Mouse (Mus musculus): Measurements from ENCODE around the gene Gm27027. TPM values are rescaled to one million over a fixed set of nuclear protein-coding genes. Genes with fewer than 3 reads are reported as not detected.

Gene Gm27027
- polyA plus RNA-seq, 1 experiment from 2014 or later = not detected

DNA sequence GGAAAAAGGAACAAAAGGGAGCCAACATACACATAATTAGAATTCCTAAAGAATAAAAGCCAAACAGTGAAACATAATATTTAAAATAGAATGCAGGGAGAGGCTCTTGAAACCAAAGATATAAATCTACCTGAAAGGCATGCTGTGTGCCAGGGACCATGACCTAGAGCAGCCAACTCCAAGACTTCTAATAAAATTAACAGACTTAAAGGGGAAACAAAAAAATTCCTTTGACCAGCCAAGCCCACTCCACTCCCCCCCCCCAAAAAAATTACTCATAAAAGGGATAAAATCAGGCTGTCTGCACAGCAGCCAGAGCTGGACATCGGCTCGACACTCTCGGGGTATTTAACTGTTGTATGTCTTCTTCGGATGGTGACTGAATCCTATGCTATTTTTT, 51.3 kb downstream of the Gm27027 start:
- H3K36me3 ChIP-seq (ENCODE audit: control insufficient read depth, insufficient read depth, low read length) = no peaks in the 10 kb centered on the region
- no peaks in the 10 kb centered on the region; the same call in 1 of the 2 replicates for H3K9me3 ChIP-seq (ENCODE audit: control insufficient read depth, low read length)
- H3K27me3 ChIP-seq (replicated peaks; ENCODE audit: control insufficient read depth, insufficient read depth, low read length) = no peaks in the 10 kb centered on the region
- 0 out of 2 replicates have a peak, but pooled peaks cover 2% of the 10 kb centered on the region for H3K4me1 ChIP-seq (ENCODE audit: control insufficient read depth, insufficient read depth, low read length)
- WGBS = 76% methylated on average over 4 of the region's 4 CpGs
- no peak overlapping the region for H3K4me3 ChIP-seq (ENCODE audit: low read length)
- H3K27ac ChIP-seq (ENCODE audit: low read length) = no peak overlapping the region
- H3K4me2 ChIP-seq (ENCODE audit: low read depth, low read length) = no peak overlapping the region
- ATAC-seq = no peak
- no peak overlapping the region for H3K9ac ChIP-seq (ENCODE audit: low read depth, low read length)

DNA sequence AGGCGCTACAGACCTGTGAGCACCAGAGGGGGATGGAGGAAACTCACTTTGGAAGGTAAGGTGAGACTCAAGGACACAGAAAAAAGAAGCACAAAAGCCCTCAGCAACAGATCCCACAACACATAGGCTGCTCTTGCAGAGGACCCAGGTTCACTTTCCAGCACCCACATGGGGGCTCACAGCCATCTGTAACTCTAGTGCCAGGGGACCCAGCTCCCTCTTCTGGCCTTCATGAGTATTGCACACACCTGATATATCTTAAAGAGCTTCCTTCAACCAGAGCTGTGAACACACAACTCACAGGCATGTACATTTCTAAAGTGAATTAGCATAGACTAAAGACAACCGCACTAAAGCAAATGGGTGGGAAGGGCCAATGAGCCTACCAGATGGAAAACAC, 52.1 kb downstream of the Gm27027 start:
- Histone ChIP-seq H3K9ac (ENCODE audit: low read depth, low read length) (no peak overlapping the region), H3K27me3 (replicated peaks; ENCODE audit: control insufficient read depth, insufficient read depth, low read length) (no peaks in the 10 kb centered on the region), H3K27ac (ENCODE audit: low read length) (no peak overlapping the region), H3K9me3 (ENCODE audit: control insufficient read depth, low read length) (no peaks in the 10 kb centered on the region; the same call in 1 of the 2 replicates), H3K4me2 (ENCODE audit: low read depth, low read length) (no peak overlapping the region), H3K4me1 (ENCODE audit: control insufficient read depth, insufficient read depth, low read length) (0 out of 2 replicates have a peak, but pooled peaks cover 2% of the 10 kb centered on the region), H3K36me3 (ENCODE audit: control insufficient read depth, insufficient read depth, low read length) (no peaks in the 10 kb centered on the region), H3K4me3 (ENCODE audit: low read length) (no peak overlapping the region)
- no peak for ATAC-seq
- WGBS = 88% methylated on average over 2 of the region's 2 CpGs

DNA sequence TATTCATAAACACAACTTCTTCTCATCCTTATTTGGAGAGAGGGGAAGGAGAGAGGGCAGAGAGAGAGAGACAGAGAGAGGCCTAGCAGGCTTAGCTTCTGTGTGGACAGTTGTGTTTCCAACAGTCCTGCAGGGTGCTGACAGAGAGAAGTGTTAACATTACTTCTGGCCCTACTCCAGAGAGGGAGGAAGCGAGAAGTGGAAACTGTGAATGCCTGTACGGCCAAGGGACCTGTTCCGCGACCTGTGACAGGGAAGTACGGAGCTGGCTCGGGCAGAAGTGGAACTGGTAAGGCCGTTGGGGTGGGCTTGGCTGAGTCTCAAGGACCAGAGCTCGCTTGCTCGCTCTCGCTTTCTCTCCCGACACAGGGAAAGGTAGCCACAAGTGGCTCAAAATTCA, 54.5 kb downstream of the Gm27027 start:
- Histone ChIP-seq H3K9ac (ENCODE audit: low read depth, low read length) (no peak overlapping the region), H3K27me3 (replicated peaks; ENCODE audit: control insufficient read depth, insufficient read depth, low read length) (no peaks in the 10 kb centered on the region), H3K4me1 (ENCODE audit: control insufficient read depth, insufficient read depth, low read length) (0 out of 2 replicates have a peak, but pooled peaks cover 2% of the 10 kb centered on the region), H3K27ac (ENCODE audit: low read length) (no peak overlapping the region), H3K4me2 (ENCODE audit: low read depth, low read length) (no peak overlapping the region), H3K36me3 (ENCODE audit: control insufficient read depth, insufficient read depth, low read length) (no peaks in the 10 kb centered on the region), H3K9me3 (ENCODE audit: control insufficient read depth, low read length) (no peaks in the 10 kb centered on the region), H3K4me3 (ENCODE audit: low read length) (no peak overlapping the region)
- no peak for ATAC-seq
- 62% methylated on average over 11 of the region's 11 CpGs for WGBS

DNA sequence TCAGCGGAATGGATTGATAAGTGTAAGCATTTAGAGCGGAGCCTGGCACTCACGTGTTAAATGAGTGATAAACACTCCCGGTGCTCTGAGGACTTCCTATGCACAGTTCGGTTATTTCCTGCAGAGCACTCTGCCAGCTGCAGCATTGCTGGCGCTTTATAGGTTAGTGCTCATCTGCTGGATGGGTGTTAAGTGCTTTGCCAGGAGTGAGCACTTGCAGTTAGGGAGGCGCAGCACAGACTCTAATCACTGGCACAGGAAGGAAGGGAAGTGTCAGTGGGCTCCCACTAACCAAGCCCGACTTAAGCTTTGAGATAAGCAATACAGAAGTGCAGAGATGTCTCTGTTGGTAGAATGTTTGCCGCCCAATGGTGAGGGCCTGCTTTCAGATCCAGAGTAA, 57.6 kb downstream of the Gm27027 start:
- no peak overlapping the region for H3K27ac ChIP-seq (ENCODE audit: low read length)
- WGBS = 50% methylated on average over 9 of the region's 9 CpGs
- no peak overlapping the region for H3K9ac ChIP-seq (ENCODE audit: low read depth, low read length)
- no peaks in the 10 kb centered on the region for H3K36me3 ChIP-seq (ENCODE audit: control insufficient read depth, insufficient read depth, low read length)
- no peak overlapping the region for H3K4me3 ChIP-seq (ENCODE audit: low read length)
- 0 out of 2 replicates have a peak, but pooled peaks cover 2% of the 10 kb centered on the region for H3K4me1 ChIP-seq (ENCODE audit: control insufficient read depth, insufficient read depth, low read length)
- ATAC-seq = no peak
- no peak overlapping the region for H3K4me2 ChIP-seq (ENCODE audit: low read depth, low read length)
- no peaks in the 10 kb centered on the region for H3K27me3 ChIP-seq (replicated peaks; ENCODE audit: control insufficient read depth, insufficient read depth, low read length)
- H3K9me3 ChIP-seq (ENCODE audit: control insufficient read depth, low read length) = no peaks in the 10 kb centered on the region

DNA sequence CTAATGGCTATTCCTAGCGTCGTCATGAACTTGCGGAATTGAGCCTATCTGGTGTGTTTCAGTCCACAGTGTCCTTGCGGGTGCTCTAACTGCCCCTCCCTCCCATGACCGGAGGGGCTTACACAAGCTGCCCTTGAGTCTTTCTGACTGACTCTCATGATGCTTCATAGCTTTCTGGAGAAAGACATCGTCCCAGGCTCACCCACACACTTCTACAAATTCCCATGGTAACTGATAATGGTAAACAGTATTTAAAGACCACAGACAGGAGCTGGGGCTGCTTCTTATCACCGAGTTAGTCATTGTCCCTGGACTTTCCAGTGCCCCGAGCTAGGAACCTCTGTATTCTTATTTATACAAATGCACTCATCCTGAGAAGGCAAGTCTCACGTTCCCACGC, 67.3 kb downstream of the Gm27027 start:
- Histone ChIP-seq H3K36me3 (ENCODE audit: control insufficient read depth, insufficient read depth, low read length) (no peaks in the 10 kb centered on the region), H3K27ac (ENCODE audit: low read length) (no peak overlapping the region), H3K27me3 (replicated peaks; ENCODE audit: control insufficient read depth, insufficient read depth, low read length) (0 out of 2 replicates have a peak, but pooled peaks cover 3% of the 10 kb centered on the region), H3K4me3 (ENCODE audit: low read length) (no peak overlapping the region), H3K4me1 (ENCODE audit: control insufficient read depth, insufficient read depth, low read length) (no peaks in the 10 kb centered on the region), H3K9ac (ENCODE audit: low read depth, low read length) (no peak overlapping the region), H3K4me2 (ENCODE audit: low read depth, low read length) (no peak overlapping the region), H3K9me3 (ENCODE audit: control insufficient read depth, low read length) (no peaks in the 10 kb centered on the region)
- ATAC-seq = no peak
- 71% methylated on average over 10 of the region's 10 CpGs for WGBS

DNA sequence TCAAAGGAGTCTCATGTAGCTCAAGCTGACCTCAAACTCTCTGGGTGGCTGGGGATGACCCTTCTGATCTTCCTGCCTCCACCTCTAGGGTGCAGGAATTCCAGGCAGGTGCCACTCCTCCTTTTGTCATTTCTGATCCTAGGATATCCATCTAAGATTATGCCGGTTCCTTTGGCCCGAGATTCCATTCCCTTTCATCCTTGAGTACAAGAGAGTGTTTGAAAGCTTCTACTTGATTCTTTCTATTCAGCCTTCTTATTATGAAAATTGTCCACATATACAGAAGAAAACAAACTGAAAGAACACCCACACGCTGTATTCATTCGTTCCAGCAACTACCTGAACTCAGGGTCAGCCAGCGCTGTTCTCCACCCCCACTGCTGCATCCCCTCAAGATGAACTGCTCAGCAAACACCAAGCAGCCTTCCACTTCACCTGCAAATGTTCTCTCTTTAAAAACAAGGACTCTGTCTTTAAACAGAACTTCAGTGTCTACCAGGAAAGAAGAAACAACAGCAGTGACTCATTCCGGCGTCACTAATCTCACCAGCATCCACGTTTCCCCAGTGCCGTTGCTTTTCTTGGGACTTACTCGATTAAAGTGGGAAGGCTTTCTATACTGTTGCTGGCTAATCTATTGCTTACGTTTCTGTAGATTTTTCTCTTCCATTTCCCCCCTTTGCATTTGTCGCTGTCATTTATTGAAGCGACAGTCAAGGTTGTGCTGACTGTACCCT, 68.3 kb downstream of the Gm27027 start:
- no peaks in the 10 kb centered on the region for H3K4me1 ChIP-seq (ENCODE audit: control insufficient read depth, insufficient read depth, low read length)
- no peak overlapping the region for H3K4me2 ChIP-seq (ENCODE audit: low read depth, low read length)
- H3K4me3 ChIP-seq (ENCODE audit: low read length) = no peak overlapping the region
- H3K27ac ChIP-seq (ENCODE audit: low read length) = no peak overlapping the region
- H3K9me3 ChIP-seq (ENCODE audit: control insufficient read depth, low read length) = no peaks in the 10 kb centered on the region
- ATAC-seq = no peak
- H3K36me3 ChIP-seq (ENCODE audit: control insufficient read depth, insufficient read depth, low read length) = no peaks in the 10 kb centered on the region
- WGBS = 70% methylated on average over 13 of the region's 13 CpGs
- H3K9ac ChIP-seq (ENCODE audit: low read depth, low read length) = no peak overlapping the region
- H3K27me3 ChIP-seq (replicated peaks; ENCODE audit: control insufficient read depth, insufficient read depth, low read length) = 0 out of 2 replicates have a peak, but pooled peaks cover 3% of the 10 kb centered on the region

DNA sequence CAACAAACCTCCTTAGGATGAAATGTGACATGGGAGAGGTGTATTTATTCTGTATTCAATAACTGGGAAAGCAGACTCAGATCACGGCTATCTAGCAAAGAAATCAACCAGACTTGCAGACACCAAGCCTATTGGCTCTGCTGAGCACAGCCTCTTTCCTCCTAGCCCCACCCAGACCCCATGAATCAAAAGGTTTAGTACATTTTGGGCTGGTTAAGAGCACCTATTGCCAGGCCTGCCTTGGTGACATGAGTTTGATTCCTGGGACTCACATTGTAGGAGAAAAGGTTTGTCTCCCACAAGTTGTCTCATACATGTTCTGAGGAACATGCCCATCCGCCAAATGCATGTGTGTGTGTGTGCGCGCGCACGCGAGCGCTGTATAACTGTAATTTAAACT, 70.0 kb downstream of the Gm27027 start:
- 0 out of 2 replicates have a peak, but pooled peaks cover 3% of the 10 kb centered on the region for H3K27me3 ChIP-seq (replicated peaks; ENCODE audit: control insufficient read depth, insufficient read depth, low read length)
- H3K4me3 ChIP-seq (ENCODE audit: low read length) = no peak overlapping the region
- H3K9me3 ChIP-seq (ENCODE audit: control insufficient read depth, low read length) = no peaks in the 10 kb centered on the region
- no peak overlapping the region for H3K9ac ChIP-seq (ENCODE audit: low read depth, low read length)
- H3K4me2 ChIP-seq (ENCODE audit: low read depth, low read length) = no peak overlapping the region
- no peaks in the 10 kb centered on the region for H3K36me3 ChIP-seq (ENCODE audit: control insufficient read depth, insufficient read depth, low read length)
- no peak for ATAC-seq
- H3K27ac ChIP-seq (ENCODE audit: low read length) = no peak overlapping the region
- no peaks in the 10 kb centered on the region for H3K4me1 ChIP-seq (ENCODE audit: control insufficient read depth, insufficient read depth, low read length)
- 98% methylated on average over 8 of the region's 8 CpGs for WGBS

DNA sequence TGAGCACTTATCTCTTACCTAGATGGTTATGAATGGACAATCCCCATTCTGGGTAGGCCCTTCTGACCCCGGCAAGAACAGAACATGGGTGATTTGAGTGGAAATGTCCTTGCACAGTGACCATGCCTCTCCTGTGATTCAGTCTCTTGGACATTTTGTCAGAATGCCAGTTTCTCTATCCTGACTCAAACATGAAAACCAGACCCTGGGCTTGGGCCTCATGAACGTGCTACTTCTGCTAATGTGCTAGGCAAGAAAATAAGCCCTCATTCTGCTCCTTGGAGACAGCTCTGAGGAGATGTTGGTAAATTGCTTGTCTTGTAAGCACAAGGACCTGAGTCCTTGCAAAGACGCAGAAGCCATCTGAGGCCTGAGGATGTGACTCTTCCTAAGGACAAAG, 77.1 kb downstream of the Gm27027 start:
- Histone ChIP-seq H3K9me3 (ENCODE audit: control insufficient read depth, low read length) (no peaks in the 10 kb centered on the region), H3K4me2 (ENCODE audit: low read depth, low read length) (no peak overlapping the region), H3K27me3 (replicated peaks; ENCODE audit: control insufficient read depth, insufficient read depth, low read length) (no peaks in the 10 kb centered on the region), H3K4me3 (ENCODE audit: low read length) (no peak overlapping the region), H3K36me3 (ENCODE audit: control insufficient read depth, insufficient read depth, low read length) (no peaks in the 10 kb centered on the region), H3K4me1 (ENCODE audit: control insufficient read depth, insufficient read depth, low read length) (no peaks in the 10 kb centered on the region), H3K27ac (ENCODE audit: low read length) (no peak overlapping the region), H3K9ac (ENCODE audit: low read depth, low read length) (no peak overlapping the region)
- no peak for ATAC-seq
- 85% methylated on average over 3 of the region's 3 CpGs for WGBS

DNA sequence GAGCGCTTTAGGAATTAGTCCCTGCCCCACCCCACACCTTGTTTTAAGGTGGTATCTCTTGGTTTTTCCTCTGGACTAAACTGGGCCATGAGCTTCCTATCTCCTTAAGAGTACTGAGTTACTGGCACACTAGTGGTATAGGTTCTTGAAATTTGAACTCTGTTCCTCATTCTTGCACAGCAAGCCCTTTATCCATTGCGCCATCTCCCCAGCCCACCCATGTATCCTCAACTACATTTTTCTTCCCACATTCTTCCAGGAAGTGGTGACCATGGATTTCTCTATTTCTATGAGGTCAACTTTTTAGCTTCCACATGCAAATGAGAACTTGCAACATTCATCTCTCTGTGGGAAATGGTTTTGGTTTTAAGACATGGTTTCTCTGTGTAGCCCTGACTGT, 82.6 kb downstream of the Gm27027 start:
- Histone ChIP-seq H3K27me3 (replicated peaks; ENCODE audit: control insufficient read depth, insufficient read depth, low read length) (no peaks in the 10 kb centered on the region), H3K27ac (ENCODE audit: low read length) (no peak overlapping the region), H3K4me1 (ENCODE audit: control insufficient read depth, insufficient read depth, low read length) (no peaks in the 10 kb centered on the region), H3K9ac (ENCODE audit: low read depth, low read length) (no peak overlapping the region), H3K4me3 (ENCODE audit: low read length) (no peak overlapping the region), H3K9me3 (ENCODE audit: control insufficient read depth, low read length) (no peaks in the 10 kb centered on the region), H3K36me3 (ENCODE audit: control insufficient read depth, insufficient read depth, low read length) (no peaks in the 10 kb centered on the region), H3K4me2 (ENCODE audit: low read depth, low read length) (no peak overlapping the region)
- ATAC-seq = no peak
- 95% methylated on average over 2 of the region's 2 CpGs for WGBS

DNA sequence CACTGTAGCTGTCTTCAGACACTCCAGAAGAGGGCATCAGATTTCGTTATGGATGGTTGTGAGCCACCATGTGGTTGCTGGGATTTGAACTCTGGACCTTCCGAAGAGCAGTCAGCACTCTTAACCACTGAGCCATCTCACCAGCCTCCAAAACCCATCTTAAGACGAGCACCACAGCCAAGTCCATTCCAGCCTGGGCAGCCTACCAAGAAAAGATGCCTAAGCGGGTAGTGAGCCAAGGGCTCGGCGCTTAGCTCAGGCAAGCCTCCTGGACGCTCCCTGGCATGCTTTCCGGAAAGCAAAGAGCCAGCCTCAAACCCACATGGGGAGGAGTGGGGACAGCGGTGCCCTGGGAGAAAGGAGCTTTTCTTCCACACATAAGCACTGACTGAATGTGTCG, 84.2 kb downstream of the Gm27027 start:
- no peak overlapping the region for H3K27ac ChIP-seq (ENCODE audit: low read length)
- no peak overlapping the region for H3K9ac ChIP-seq (ENCODE audit: low read depth, low read length)
- no peak for ATAC-seq
- H3K4me3 ChIP-seq (ENCODE audit: low read length) = no peak overlapping the region
- H3K36me3 ChIP-seq (ENCODE audit: control insufficient read depth, insufficient read depth, low read length) = no peaks in the 10 kb centered on the region
- WGBS = 75% methylated on average over 10 of the region's 10 CpGs
- no peaks in the 10 kb centered on the region; the same call in 1 of the 2 replicates for H3K4me1 ChIP-seq (ENCODE audit: control insufficient read depth, insufficient read depth, low read length)
- no peak overlapping the region for H3K4me2 ChIP-seq (ENCODE audit: low read depth, low read length)
- no peaks in the 10 kb centered on the region for H3K9me3 ChIP-seq (ENCODE audit: control insufficient read depth, low read length)
- no peaks in the 10 kb centered on the region for H3K27me3 ChIP-seq (replicated peaks; ENCODE audit: control insufficient read depth, insufficient read depth, low read length)

All from intestine, embryonic 16.5 days (tissue).